Mouse (Mus musculus): ENCODE data around the gene Mov10l1. TPM values are rescaled to one million over a fixed set of nuclear protein-coding genes. Genes with fewer than 3 reads are reported as not detected.

The Mov10l1 gene
- polyA plus RNA-seq, 1 experiment from 2014 or later: not detected

DNA sequence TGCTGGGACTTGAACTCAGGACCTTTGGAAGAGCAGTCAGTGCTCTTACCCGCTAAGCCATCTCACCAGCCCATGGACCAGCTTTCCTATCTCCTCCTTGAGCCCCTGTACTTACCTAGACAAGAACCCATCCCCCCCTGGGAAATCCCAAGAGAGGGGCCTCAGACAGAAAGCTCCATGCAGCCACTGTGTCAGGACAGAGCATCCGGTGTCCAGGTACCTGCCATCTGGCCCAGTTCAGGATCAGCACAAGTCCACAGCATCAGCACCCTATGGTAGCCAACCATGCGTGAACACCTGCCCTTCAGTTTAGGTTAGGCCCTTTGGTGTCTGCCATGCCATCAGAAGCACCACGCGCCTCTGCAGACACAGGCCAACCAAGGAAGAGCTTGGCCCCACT lies 82.2 kb downstream of the Mov10l1 start:
- Histone ChIP-seq H3K27me3 (replicated peaks; ENCODE audit: control insufficient read depth, insufficient read depth, low read length) (peaks cover 6% of the 10 kb centered on the region; the same call in 1 of the 2 replicates), H3K4me2 (ENCODE audit: low read length) (no peak overlapping the region), H3K4me3 (replicated peaks; ENCODE audit: low read length) (no peak overlapping the region), H3K4me1 (replicated peaks; ENCODE audit: control insufficient read depth, insufficient read depth, low read length) (peaks cover 9% of the 10 kb centered on the region), H3K27ac (ENCODE audit: low read length) (no peak overlapping the region), H3K9me3 (ENCODE audit: control insufficient read depth, low read length) (no peaks in the 10 kb centered on the region), H3K9ac (replicated peaks; ENCODE audit: low read depth, low read length) (no peak overlapping the region), H3K36me3 (ENCODE audit: control insufficient read depth, insufficient read depth) (no peaks in the 10 kb centered on the region)
- 93% methylated on average over 5 of the region's 5 CpGs for WGBS
- no peak for ATAC-seq

DNA sequence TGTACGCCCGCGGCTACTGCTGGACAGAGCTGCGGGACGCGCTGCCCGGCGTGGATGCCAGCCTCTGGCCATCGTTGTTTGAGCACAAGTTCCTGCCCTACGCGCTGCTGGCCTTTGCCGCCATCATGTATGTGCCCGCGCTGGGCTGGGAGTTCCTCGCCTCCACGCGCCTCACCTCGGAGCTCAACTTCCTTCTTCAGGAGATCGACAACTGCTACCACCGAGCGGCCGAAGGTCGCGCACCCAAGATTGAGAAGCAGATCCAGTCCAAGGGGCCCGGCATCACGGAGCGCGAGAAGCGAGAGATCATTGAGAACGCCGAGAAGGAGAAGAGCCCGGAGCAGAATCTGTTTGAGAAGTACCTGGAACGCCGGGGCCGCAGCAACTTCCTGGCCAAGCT lies 84.9 kb downstream of the Mov10l1 start:
- H3K27me3 ChIP-seq (replicated peaks; ENCODE audit: control insufficient read depth, insufficient read depth, low read length): peaks cover 6% of the 10 kb centered on the region; the same call in 1 of the 2 replicates
- no peaks in the 10 kb centered on the region for H3K4me1 ChIP-seq (replicated peaks; ENCODE audit: control insufficient read depth, insufficient read depth, low read length)
- H3K9me3 ChIP-seq (ENCODE audit: control insufficient read depth, low read length): no peaks in the 10 kb centered on the region
- ATAC-seq: no peak
- no peak overlapping the region for H3K4me2 ChIP-seq (ENCODE audit: low read length)
- no peak overlapping the region for H3K4me3 ChIP-seq (replicated peaks; ENCODE audit: low read length)
- no peak overlapping the region for H3K27ac ChIP-seq (ENCODE audit: low read length)
- WGBS: 49% methylated on average over 35 of the region's 35 CpGs
- H3K9ac ChIP-seq (replicated peaks; ENCODE audit: low read depth, low read length): no peak overlapping the region
- peaks cover 3% of the 10 kb centered on the region; the same call in 1 of the 2 replicates for H3K36me3 ChIP-seq (ENCODE audit: control insufficient read depth, insufficient read depth)

GRCm38 (mm10) chr15:89068226-89068625 lies 85.5 kb downstream of the Mov10l1 start:
- WGBS: 57% methylated on average over 26 of the region's 26 CpGs
- no peak for ATAC-seq
- Histone ChIP-seq H3K9me3 (ENCODE audit: control insufficient read depth, low read length) (no peaks in the 10 kb centered on the region), H3K4me3 (replicated peaks; ENCODE audit: low read length) (no peak overlapping the region), H3K27ac (ENCODE audit: low read length) (no peak overlapping the region), H3K4me2 (ENCODE audit: low read length) (no peak overlapping the region), H3K4me1 (replicated peaks; ENCODE audit: control insufficient read depth, insufficient read depth, low read length) (no peaks in the 10 kb centered on the region), H3K27me3 (replicated peaks; ENCODE audit: control insufficient read depth, insufficient read depth, low read length) (peaks cover 6% of the 10 kb centered on the region; the same call in 1 of the 2 replicates), H3K36me3 (ENCODE audit: control insufficient read depth, insufficient read depth) (peaks cover 3% of the 10 kb centered on the region; the same call in 1 of the 2 replicates), H3K9ac (replicated peaks; ENCODE audit: low read depth, low read length) (no peak overlapping the region)

DNA sequence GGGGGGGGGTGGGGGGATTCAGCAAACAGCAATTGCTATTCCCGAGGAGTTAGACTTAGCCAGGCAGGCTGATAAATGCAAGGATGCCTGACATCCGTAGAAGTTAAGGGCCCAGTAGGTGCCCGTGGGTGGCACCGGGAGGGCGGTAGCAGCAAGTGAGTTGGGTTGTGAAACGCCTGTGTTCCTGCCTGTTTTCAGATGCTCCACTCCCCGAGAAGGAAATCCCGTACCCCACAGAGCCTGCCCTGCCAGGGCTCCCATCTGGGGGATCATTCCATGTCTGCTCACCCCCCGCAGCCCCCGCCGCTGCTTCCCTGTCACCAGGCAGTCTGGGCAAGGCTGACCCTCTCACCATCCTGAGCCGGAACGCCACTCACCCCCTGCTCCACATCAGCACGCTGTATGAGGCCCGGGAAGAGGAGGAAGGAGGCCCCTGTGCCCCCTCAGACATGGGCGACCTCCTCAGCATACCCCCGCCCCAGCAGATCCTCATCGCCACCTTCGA lies 86.7 kb downstream of the Mov10l1 start:
- Histone ChIP-seq H3K4me2 (ENCODE audit: low read length) (no peak overlapping the region), H3K4me1 (replicated peaks; ENCODE audit: control insufficient read depth, insufficient read depth, low read length) (peaks cover under 1% of the 10 kb centered on the region; the same call in 1 of the 2 replicates), H3K36me3 (ENCODE audit: control insufficient read depth, insufficient read depth) (peaks cover 3% of the 10 kb centered on the region; the same call in 1 of the 2 replicates), H3K4me3 (replicated peaks; ENCODE audit: low read length) (no peak overlapping the region), H3K9ac (replicated peaks; ENCODE audit: low read depth, low read length) (no peak overlapping the region), H3K27ac (ENCODE audit: low read length) (no peak overlapping the region), H3K27me3 (replicated peaks; ENCODE audit: control insufficient read depth, insufficient read depth, low read length) (peaks cover 6% of the 10 kb centered on the region; the same call in 1 of the 2 replicates), H3K9me3 (ENCODE audit: control insufficient read depth, low read length) (no peaks in the 10 kb centered on the region)
- ATAC-seq: no peak
- 87% methylated on average over 19 of the region's 19 CpGs for WGBS

DNA sequence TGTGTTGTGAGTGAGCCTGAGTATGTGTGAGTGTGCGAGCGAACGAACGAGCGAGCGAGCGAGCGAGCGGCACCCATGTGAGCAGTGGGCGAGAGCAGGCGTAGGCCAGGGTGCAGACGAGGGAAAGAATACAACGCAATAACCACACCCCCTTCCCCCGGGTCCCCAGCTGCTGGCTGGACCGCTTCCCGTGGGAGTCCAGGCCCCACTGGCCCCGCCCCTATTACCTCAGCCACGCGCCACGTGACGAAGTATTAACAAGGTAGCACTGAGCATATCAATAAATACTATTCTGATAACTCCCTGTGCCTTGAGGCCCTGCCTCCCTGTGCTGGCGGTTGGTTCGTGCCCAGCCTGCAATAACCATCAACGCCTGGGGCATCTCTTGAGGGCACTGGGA lies 87.9 kb downstream of the Mov10l1 start:
- 76% methylated on average over 24 of the region's 24 CpGs for WGBS
- no peak overlapping the region for H3K4me3 ChIP-seq (replicated peaks; ENCODE audit: low read length)
- H3K9ac ChIP-seq (replicated peaks; ENCODE audit: low read depth, low read length): no peak overlapping the region
- no peaks in the 10 kb centered on the region for H3K9me3 ChIP-seq (ENCODE audit: control insufficient read depth, low read length)
- no peak overlapping the region for H3K27ac ChIP-seq (ENCODE audit: low read length)
- peaks cover 6% of the 10 kb centered on the region; the same call in 1 of the 2 replicates for H3K27me3 ChIP-seq (replicated peaks; ENCODE audit: control insufficient read depth, insufficient read depth, low read length)
- H3K4me1 ChIP-seq (replicated peaks; ENCODE audit: control insufficient read depth, insufficient read depth, low read length): peaks cover 12% of the 10 kb centered on the region
- ATAC-seq: no peak
- H3K36me3 ChIP-seq (ENCODE audit: control insufficient read depth, insufficient read depth): peaks cover 3% of the 10 kb centered on the region; the same call in 1 of the 2 replicates
- no peak overlapping the region for H3K4me2 ChIP-seq (ENCODE audit: low read length)

GRCm38 (mm10) chr15:89073993-89074603 lies 91.4 kb downstream of the Mov10l1 start:
- Histone ChIP-seq H3K36me3 (ENCODE audit: control insufficient read depth, insufficient read depth) (peaks cover 3% of the 10 kb centered on the region; the same call in 1 of the 2 replicates), H3K9ac (replicated peaks; ENCODE audit: low read depth, low read length) (no peak overlapping the region), H3K9me3 (ENCODE audit: control insufficient read depth, low read length) (no peaks in the 10 kb centered on the region), H3K27me3 (replicated peaks; ENCODE audit: control insufficient read depth, insufficient read depth, low read length) (no peaks in the 10 kb centered on the region), H3K4me2 (ENCODE audit: low read length) (no peak overlapping the region), H3K4me3 (replicated peaks; ENCODE audit: low read length) (no peak overlapping the region), H3K4me1 (replicated peaks; ENCODE audit: control insufficient read depth, insufficient read depth, low read length) (peaks cover 32% of the 10 kb centered on the region), H3K27ac (ENCODE audit: low read length) (no peak overlapping the region)
- no peak for ATAC-seq
- WGBS: 82% methylated on average over 10 of the region's 10 CpGs

GRCm38 (mm10) chr15:89074613-89075477 lies 92.1 kb downstream of the Mov10l1 start, which contains the start of gene Trabd:
Gene Trabd, plus strand, starts transcription at chr15:89075124.
- H3K4me3 ChIP-seq (replicated peaks; ENCODE audit: low read length): peak within 1 kb of the TSS; percentile 84
- no peaks in the 10 kb centered on the region for H3K9me3 ChIP-seq (ENCODE audit: control insufficient read depth, low read length)
- H3K4me2 ChIP-seq (ENCODE audit: low read length): peak within 1 kb of the TSS; percentile 91
- no peaks in the 10 kb centered on the region for H3K27me3 ChIP-seq (replicated peaks; ENCODE audit: control insufficient read depth, insufficient read depth, low read length)
- H3K4me1 ChIP-seq (replicated peaks; ENCODE audit: control insufficient read depth, insufficient read depth, low read length): peaks cover 32% of the 10 kb centered on the region
- H3K27ac ChIP-seq (ENCODE audit: low read length): peak within 1 kb of the TSS; percentile 76
- H3K36me3 ChIP-seq (ENCODE audit: control insufficient read depth, insufficient read depth): peaks cover 3% of the 10 kb centered on the region; the same call in 1 of the 2 replicates
- peak; percentile 13 for ATAC-seq
- H3K9ac ChIP-seq (replicated peaks; ENCODE audit: low read depth, low read length): peak within 1 kb of the TSS; percentile 91
- WGBS: 19% methylated on average over 11 of the region's 11 CpGs

DNA sequence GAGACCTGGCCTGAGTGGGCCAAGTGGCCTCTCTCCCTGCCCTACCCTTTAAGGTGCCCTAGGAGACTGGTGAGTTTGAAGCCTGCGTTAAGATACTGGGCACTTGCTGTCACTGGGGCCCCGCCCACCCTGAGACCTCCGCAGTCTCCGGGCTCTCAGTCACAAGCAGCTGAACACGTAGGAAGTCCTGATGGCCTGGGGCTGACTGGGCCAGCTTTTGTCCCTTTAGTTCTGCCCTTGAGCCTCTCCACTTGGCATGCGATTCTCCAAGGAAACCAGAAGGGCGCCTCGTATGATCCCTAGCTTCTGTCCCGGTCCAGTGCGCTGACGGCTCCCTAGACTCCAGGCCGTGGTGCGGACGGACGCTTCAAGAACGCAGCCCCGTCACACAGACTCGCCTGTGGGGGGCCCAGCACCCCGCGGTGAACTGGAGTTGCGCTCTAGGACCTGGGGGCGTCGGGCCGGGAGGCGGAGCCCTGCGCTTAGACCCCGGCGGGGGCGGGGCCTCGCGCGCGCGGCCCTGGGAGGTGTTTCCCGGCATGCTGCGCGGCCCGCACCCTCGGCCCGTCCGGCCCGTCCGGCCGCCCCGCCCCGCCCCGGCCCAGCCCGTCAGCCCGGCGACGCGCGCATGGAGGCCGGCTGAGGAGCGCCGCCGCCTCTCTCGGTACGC lies 92.9 kb downstream of the Mov10l1 start:
- Histone ChIP-seq H3K4me3 (replicated peaks; ENCODE audit: low read length) (peak overlapping the region; percentile 84), H3K9me3 (ENCODE audit: control insufficient read depth, low read length) (no peaks in the 10 kb centered on the region), H3K4me2 (ENCODE audit: low read length) (peak overlapping the region; percentile 91), H3K9ac (replicated peaks; ENCODE audit: low read depth, low read length) (peak overlapping the region; percentile 91), H3K27ac (ENCODE audit: low read length) (peak overlapping the region; percentile 76), H3K27me3 (replicated peaks; ENCODE audit: control insufficient read depth, insufficient read depth, low read length) (no peaks in the 10 kb centered on the region), H3K36me3 (ENCODE audit: control insufficient read depth, insufficient read depth) (no peaks in the 10 kb centered on the region), H3K4me1 (replicated peaks; ENCODE audit: control insufficient read depth, insufficient read depth, low read length) (peaks cover 32% of the 10 kb centered on the region)
- peak; percentile 92 for ATAC-seq
- WGBS: under 1% methylated on average over 54 of the region's 59 CpGs

All from forebrain, embryonic 16.5 days (tissue).